Comparison of ENCODE assay signal across 8 mouse cellular contexts in genomic region chr16:17619198-17620105, GRCm38 (mm10). TPM values are rescaled to one million over a fixed set of nuclear protein-coding genes. Genes with fewer than 3 reads are reported as not detected.
DNase-seq lines count a peak whose midpoint lies in the region; ATAC-seq and TF ChIP-seq lines count a peak whose summit lies in the region.

Gene Smpd4, plus strand, starts transcription at chr16:17619354.

- no peaks in the 10 kb centered on the region for H3K27me3 ChIP-seq in ES-Bruce4 (ENCODE audit: control insufficient read depth, insufficient read depth, low read length, poor library complexity, severe bottlenecking)
- H3K27me3 ChIP-seq in forebrain, embryonic 12.5 days: peaks cover 3% of the 10 kb centered on the region; the same call in 1 of the 2 replicates
- H3K27me3 ChIP-seq in heart, embryonic 16.5 days (ENCODE audit: control insufficient read depth, insufficient read depth, low read length): no peaks in the 10 kb centered on the region
- no peaks in the 10 kb centered on the region for H3K27me3 ChIP-seq in liver, embryonic 14.5 days (ENCODE audit: control insufficient read depth, insufficient read depth, low read length)
- no peaks in the 10 kb centered on the region for H3K27me3 ChIP-seq in stomach, embryonic 15.5 days (replicated peaks)

- peak within 1 kb of the TSS; percentile 99 for H3K4me3 ChIP-seq in ES-Bruce4 (ENCODE audit: low read depth, low read length)
- H3K4me3 ChIP-seq in forebrain, embryonic 12.5 days (replicated peaks): peak within 1 kb of the TSS; percentile 95
- peak within 1 kb of the TSS; percentile 99 for H3K4me3 ChIP-seq in heart, embryonic 16.5 days (ENCODE audit: low read length)
- peak within 1 kb of the TSS; percentile 90 to 98 for H3K4me3 ChIP-seq in liver, embryonic 14.5 days (ENCODE audit: insufficient read depth in 1 of 2, low read depth in 2 of 2, low read length in 2 of 2)
- H3K4me3 ChIP-seq in stomach, embryonic 15.5 days (replicated peaks): peak within 1 kb of the TSS; percentile 91

- peak; percentile 82 for ATAC-seq in forebrain, embryonic 12.5 days (ENCODE audit: low FRiP score)
- ATAC-seq in heart, embryonic 16.5 days (replicated peaks; ENCODE audit: extremely low read depth, insufficient read depth, low FRiP score): peak; percentile 65
- ATAC-seq in liver, embryonic 14.5 days (ENCODE audit: insufficient read depth): peak; percentile 81
- peak; percentile 88 for ATAC-seq in stomach, embryonic 15.5 days (ENCODE audit: insufficient read depth, low FRiP score, low read depth)

- H3K36me3 ChIP-seq in ES-Bruce4 (ENCODE audit: control insufficient read depth, insufficient read depth, low read length, poor library complexity, severe bottlenecking): peaks cover 19% of the 10 kb centered on the region
- peaks cover 25% of the 10 kb centered on the region for H3K36me3 ChIP-seq in forebrain, embryonic 12.5 days (replicated peaks)
- H3K36me3 ChIP-seq in heart, embryonic 16.5 days (ENCODE audit: control insufficient read depth, insufficient read depth): peaks cover 15% of the 10 kb centered on the region
- peaks cover 22% of the 10 kb centered on the region for H3K36me3 ChIP-seq in liver, embryonic 14.5 days (replicated peaks; ENCODE audit: control insufficient read depth, insufficient read depth, low read depth)
- H3K36me3 ChIP-seq in stomach, embryonic 15.5 days: peaks cover 9% of the 10 kb centered on the region

- H3K4me1 ChIP-seq in ES-Bruce4 (ENCODE audit: control insufficient read depth, insufficient read depth, low read length): peaks cover 5% of the 10 kb centered on the region
- peaks cover 13% of the 10 kb centered on the region for H3K4me1 ChIP-seq in forebrain, embryonic 12.5 days
- peaks cover 14% of the 10 kb centered on the region for H3K4me1 ChIP-seq in heart, embryonic 16.5 days (ENCODE audit: control insufficient read depth, insufficient read depth, low read length)
- H3K4me1 ChIP-seq in liver, embryonic 14.5 days (replicated peaks; ENCODE audit: control insufficient read depth in 2 of 2, insufficient read depth in 2 of 2, low read length in 1 of 2): peaks cover 7 to 13% of the 10 kb centered on the region in 2 experiments
- peaks cover 18% of the 10 kb centered on the region for H3K4me1 ChIP-seq in stomach, embryonic 15.5 days

- WGBS in forebrain, embryonic 12.5 days: 3% methylated on average over 60 of the region's 60 CpGs
- WGBS in heart, embryonic 16.5 days: 2% methylated on average over 60 of the region's 60 CpGs
- WGBS in liver, embryonic 14.5 days (ENCODE audit: insufficient replicate concordance): 1% methylated on average over 60 of the region's 60 CpGs
- WGBS in stomach, embryonic 15.5 days: 2% methylated on average over 60 of the region's 60 CpGs

- DNase-seq in c-Kit-positive CD71-positive TER-119-positive erythroid progenitor cells, embryonic 14.5 days (ENCODE audit: low spot score): peak; percentile 94
- DNase-seq in kidney, postnatal 25 days: peak; percentile 91 to 95
- peak; percentile 83 to 85 (median 84) for DNase-seq in liver, embryonic 14.5 days (ENCODE audit: low read depth in 3 of 3, low spot score in 3 of 3)
- DNase-seq in neural tube, embryonic 10.5 days (ENCODE audit: extremely low spot score, low spot score): peak; percentile 99

- H3K27ac ChIP-seq in ES-Bruce4 (ENCODE audit: insufficient read depth, low read length): peak within 1 kb of the TSS; percentile 41; the same call in 1 of the 2 replicates
- 0 out of 2 replicates have a peak within 1 kb of the TSS, but pooled peaks have one; percentile 46 for H3K27ac ChIP-seq in forebrain, embryonic 12.5 days
- peak within 1 kb of the TSS; percentile 68 for H3K27ac ChIP-seq in heart, embryonic 16.5 days (ENCODE audit: low read length)
- peak within 1 kb of the TSS; percentile 41 for H3K27ac ChIP-seq in liver, embryonic 14.5 days
- H3K27ac ChIP-seq in stomach, embryonic 15.5 days: 0 out of 2 replicates have a peak within 1 kb of the TSS, but pooled peaks have one; percentile 21

- H3K4me2 ChIP-seq in forebrain, embryonic 12.5 days: peak within 1 kb of the TSS; percentile 77
- H3K4me2 ChIP-seq in heart, embryonic 16.5 days (ENCODE audit: low read depth, low read length): peak within 1 kb of the TSS; percentile 94
- peak within 1 kb of the TSS; percentile 75 for H3K4me2 ChIP-seq in liver, embryonic 14.5 days (ENCODE audit: low read depth)
- peak within 1 kb of the TSS; percentile 62 for H3K4me2 ChIP-seq in stomach, embryonic 15.5 days

- no peak for TF ChIP-seq CTCF in ES-Bruce4 (IDR thresholded peaks at IDR 0.05; ENCODE audit: low read depth, low read length)
- 0 out of 2 replicates have a peak, but pooled peaks have one; percentile 12 for TF ChIP-seq CTCF in liver, embryonic 14.5 days (IDR thresholded peaks at IDR 0.05; ENCODE audit: low read depth)

- H3K9me3 ChIP-seq in ES-Bruce4 (replicated peaks; ENCODE audit: control insufficient read depth, insufficient read depth, low read length, poor library complexity, severe bottlenecking): no peaks in the 10 kb centered on the region
- H3K9me3 ChIP-seq in forebrain, embryonic 12.5 days: no peaks in the 10 kb centered on the region
- no peaks in the 10 kb centered on the region for H3K9me3 ChIP-seq in heart, embryonic 16.5 days (replicated peaks; ENCODE audit: control insufficient read depth, low read length)
- no peaks in the 10 kb centered on the region for H3K9me3 ChIP-seq in liver, embryonic 14.5 days (ENCODE audit: control insufficient read depth, low read length)
- H3K9me3 ChIP-seq in stomach, embryonic 15.5 days: no peaks in the 10 kb centered on the region

- peak within 1 kb of the TSS; percentile 94 for H3K9ac ChIP-seq in ES-Bruce4 (ENCODE audit: low read depth, poor library complexity, severe bottlenecking)
- peak within 1 kb of the TSS; percentile 93 for H3K9ac ChIP-seq in forebrain, embryonic 12.5 days
- peak within 1 kb of the TSS; percentile 96 for H3K9ac ChIP-seq in heart, embryonic 16.5 days (ENCODE audit: low read length)
- H3K9ac ChIP-seq in liver, embryonic 14.5 days (replicated peaks): peak within 1 kb of the TSS; percentile 96
- peak within 1 kb of the TSS; percentile 94 for H3K9ac ChIP-seq in stomach, embryonic 15.5 days

- no peak for TF ChIP-seq EP300 in ES-Bruce4 (IDR thresholded peaks at IDR 0.05; ENCODE audit: insufficient read depth, low read depth, low read length)
- TF ChIP-seq EP300 in liver, embryonic 14.5 days (IDR thresholded peaks at IDR 0.05; ENCODE audit: low read depth): no peak

- no peak for TF ChIP-seq POLR2A in ES-Bruce4 (IDR thresholded peaks at IDR 0.05; ENCODE audit: insufficient read depth, low read length)

RNA-seq across cellular contexts. Expression of gene Smpd4, which starts in this region (rescaled TPM):
- 97.7 and 104 TPM in 2 replicates for polyA plus RNA-seq in ES-Bruce4 (2011; ENCODE audit: insufficient read depth, insufficient read length, low read depth, missing spikeins)
- 43.6 and 52.8 TPM in 2 replicates for polyA plus RNA-seq in forebrain, embryonic 12.5 days (2016; fragmentation: Nextera tagmentation; extraction: Ambion mirVana)
- polyA plus RNA-seq in heart, embryonic 16.5 days (2015; fragmentation: Nextera tagmentation; extraction: Ambion mirVana): 22.8 TPM in 2 replicates
- 28.8 and 33.7 TPM in 2 replicates for polyA plus RNA-seq in liver, embryonic 14.5 days (2012; rRNA removed)
- 18.8 and 21.7 TPM in 2 replicates for polyA plus RNA-seq in liver, embryonic 14.5 days (2014; fragmentation: Nextera tagmentation; extraction: Ambion mirVana)
- 24.8 and 27.0 TPM in 2 replicates for polyA plus RNA-seq in stomach, embryonic 15.5 days (2015; fragmentation: Nextera tagmentation; extraction: Ambion mirVana)

Comparison
In these comparisons a context has a peak if more than half of its experiments do, and no peak if none do; other contexts are left out.
1. Peak in every context shown above with its lines: DNase-seq, ATAC-seq, H3K4me3 ChIP-seq and H3K27ac ChIP-seq.